Mouse (Mus musculus) hindbrain, embryonic 12.5 days (tissue): ENCODE data around the gene Cd8a. TPM values are rescaled to one million over a fixed set of nuclear protein-coding genes. Genes with fewer than 3 reads are reported as not detected.

ENCODE experiments used
- ATAC-seq: fragments of 200-750 bp; cut with Nextera tagmentation; 2 replicates; pipeline ENCODE4 v1.8.0; 2017; ENCODE audit warnings: moderate TSS enrichment; ENCODE audit not compliant: low FRiP score
- H3K27ac ChIP-seq: fragments of 300-500 bp; sonication (generic); 2 replicates; pipeline ENCODE4 v1.5.1; 2016; ENCODE audit warnings: mild to moderate bottlenecking
- H3K27me3 ChIP-seq: fragments of 300-500 bp; sonication (generic); 2 replicates; pipeline ENCODE4 v1.6.1; 2016; ENCODE audit warnings: mild to moderate bottlenecking
- H3K36me3 ChIP-seq: fragments of 300-500 bp; sonication (generic); 2 replicates; pipeline ENCODE4 v1.6.1; 2016; ENCODE audit warnings: mild to moderate bottlenecking
- H3K4me1 ChIP-seq: fragments of 300-500 bp; sonication (generic); 2 replicates; pipeline ENCODE4 v1.6.1; 2016
- H3K4me2 ChIP-seq: fragments of 300-500 bp; sonication (generic); replicated peaks from 2 replicates; pipeline ENCODE4 v1.6.1; 2016; ENCODE audit warnings: mild to moderate bottlenecking
- H3K4me3 ChIP-seq: fragments of 300-500 bp; sonication (generic); 2 replicates; pipeline ENCODE4 v1.5.1; 2016; ENCODE audit warnings: mild to moderate bottlenecking
- H3K9ac ChIP-seq: fragments of 300-500 bp; sonication (generic); 2 replicates; pipeline ENCODE4 v1.6.1; 2016; ENCODE audit warnings: mild to moderate bottlenecking, moderate library complexity
- H3K9me3 ChIP-seq: fragments of 300-500 bp; sonication (generic); replicated peaks from 2 replicates; pipeline ENCODE4 v1.6.1; 2016; ENCODE audit warnings: mild to moderate bottlenecking
- WGBS: fragments of 180-500 bp; shearing (Covaris S2); methylation state at CpG from one replicate; pipeline ENCODE4 v1.1.7; 2016; 5-methylcytosine and 5-hydroxymethylcytosine counted together
- polyA plus RNA-seq: library from polyadenylated mRNA; unstranded; fragments of >200 nt; fragmentation: Nextera tagmentation; extraction: Ambion mirVana; gene quantifications from 2 replicates; pipeline ENCODE4 v1.2.1, GENCODE M21; 2016

The Cd8a gene
- polyA plus RNA-seq, 1 experiment from 2014 or later = not detected

- H3K9ac ChIP-seq = no peak overlapping the region
- no peak overlapping the region for H3K4me2 ChIP-seq
- H3K9me3 ChIP-seq = no peaks in the 10 kb centered on the region
- no peak overlapping the region for H3K4me3 ChIP-seq
- H3K36me3 ChIP-seq = no peaks in the 10 kb centered on the region
- H3K4me1 ChIP-seq = no peaks in the 10 kb centered on the region
- no peak overlapping the region for H3K27ac ChIP-seq
- no peaks in the 10 kb centered on the region for H3K27me3 ChIP-seq
- ATAC-seq = no peak
- WGBS = 68% methylated on average over 2 of the region's 2 CpGs
Measured at GRCm38 (mm10) chr6:71374921-71375320, 1.7 kb downstream of the Cd8a start.

DNA sequence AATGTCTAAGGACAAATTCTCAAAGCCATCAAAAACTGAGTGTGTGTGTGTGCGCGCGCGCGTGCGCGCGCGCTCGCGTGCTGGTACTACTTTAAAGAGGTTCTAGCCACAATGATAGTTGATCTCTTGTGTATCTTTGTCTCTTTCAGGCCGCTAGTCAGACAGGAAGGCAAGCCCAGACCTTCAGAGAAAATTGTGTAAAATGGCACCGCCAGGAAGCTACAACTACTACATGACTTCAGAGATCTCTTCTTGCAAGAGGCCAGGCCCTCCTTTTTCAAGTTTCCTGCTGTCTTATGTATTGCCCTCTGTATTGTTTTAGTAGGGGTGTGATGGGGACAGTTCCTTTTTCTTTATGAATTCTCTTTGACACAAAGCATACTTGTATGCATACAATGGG lies 3.5 kb downstream of the Cd8a start:
- H3K9ac ChIP-seq = no peak overlapping the region
- WGBS = 95% methylated on average over 13 of the region's 13 CpGs
- no peaks in the 10 kb centered on the region for H3K9me3 ChIP-seq
- no peaks in the 10 kb centered on the region for H3K4me1 ChIP-seq
- no peak overlapping the region for H3K4me3 ChIP-seq
- no peak overlapping the region for H3K4me2 ChIP-seq
- ATAC-seq = no peak
- no peaks in the 10 kb centered on the region for H3K36me3 ChIP-seq
- no peak overlapping the region for H3K27ac ChIP-seq
- H3K27me3 ChIP-seq = no peaks in the 10 kb centered on the region

DNA sequence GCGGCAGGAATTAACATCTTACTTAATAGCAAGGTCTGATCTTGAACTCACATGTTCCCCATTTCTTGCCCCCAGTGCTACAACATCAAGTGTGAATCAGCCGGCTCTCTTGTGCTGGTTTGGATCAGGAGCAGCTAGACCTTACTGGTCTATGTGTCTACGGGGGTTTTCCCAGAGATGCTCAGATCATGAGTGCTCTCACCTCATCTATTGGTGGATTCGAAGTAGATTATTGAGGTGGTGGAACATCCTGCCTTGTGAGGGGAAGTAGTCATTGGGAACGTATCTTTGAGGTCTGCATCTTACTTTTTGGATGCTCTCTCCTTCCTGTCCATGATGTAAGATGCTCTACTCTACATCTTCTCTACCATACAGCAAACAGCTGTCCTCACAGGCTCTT lies 8.4 kb downstream of the Cd8a start:
- H3K36me3 ChIP-seq = no peaks in the 10 kb centered on the region
- H3K4me2 ChIP-seq = no peak overlapping the region
- no peak overlapping the region for H3K9ac ChIP-seq
- H3K4me3 ChIP-seq = no peak overlapping the region
- no peak for ATAC-seq
- no peaks in the 10 kb centered on the region for H3K4me1 ChIP-seq
- H3K27me3 ChIP-seq = no peaks in the 10 kb centered on the region
- 87% methylated on average over 5 of the region's 5 CpGs for WGBS
- no peaks in the 10 kb centered on the region for H3K9me3 ChIP-seq
- no peak overlapping the region for H3K27ac ChIP-seq

- Histone ChIP-seq H3K9me3 (no peaks in the 10 kb centered on the region), H3K4me2 (no peak overlapping the region), H3K36me3 (peaks cover 36% of the 10 kb centered on the region), H3K4me3 (no peak overlapping the region), H3K27ac (no peak overlapping the region), H3K27me3 (no peaks in the 10 kb centered on the region), H3K9ac (no peak overlapping the region), H3K4me1 (no peaks in the 10 kb centered on the region)
- ATAC-seq = no peak
- 97% methylated on average over 2 of the region's 2 CpGs for WGBS
Measured at GRCm38 (mm10) chr6:71390496-71390895, 17.3 kb downstream of the Cd8a start.

- H3K4me3 ChIP-seq = no peak overlapping the region
- no peak overlapping the region for H3K9ac ChIP-seq
- H3K27ac ChIP-seq = no peak overlapping the region
- no peaks in the 10 kb centered on the region for H3K9me3 ChIP-seq
- no peak for ATAC-seq
- H3K27me3 ChIP-seq = no peaks in the 10 kb centered on the region
- H3K4me1 ChIP-seq = no peaks in the 10 kb centered on the region
- H3K36me3 ChIP-seq = peaks cover 33% of the 10 kb centered on the region
- H3K4me2 ChIP-seq = no peak overlapping the region
- 97% methylated on average over 1 of the region's 1 CpGs for WGBS
Measured at GRCm38 (mm10) chr6:71396016-71396415, 22.8 kb downstream of the Cd8a start.

DNA sequence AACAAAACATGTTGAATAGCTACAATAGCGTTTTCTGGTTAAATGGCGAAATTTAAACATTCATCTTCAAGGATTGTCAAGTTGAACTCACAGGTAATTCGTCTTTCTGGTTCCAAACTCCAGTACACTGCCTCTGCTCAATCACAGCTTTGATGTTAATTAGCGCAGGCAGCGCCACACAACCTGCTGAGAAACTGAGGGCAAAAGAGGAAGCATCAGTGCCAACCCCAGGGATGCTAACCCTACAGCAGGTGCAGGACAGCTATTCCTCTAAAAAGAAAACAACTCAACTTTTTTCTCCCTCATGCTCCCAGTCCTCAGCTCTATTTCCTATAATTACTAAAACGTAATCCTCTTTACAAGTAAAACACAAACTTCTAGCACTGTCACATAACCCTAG lies 23.5 kb downstream of the Cd8a start:
- ATAC-seq = no peak
- WGBS = 91% methylated on average over 6 of the region's 6 CpGs
- peaks cover 27% of the 10 kb centered on the region for H3K36me3 ChIP-seq
- H3K4me3 ChIP-seq = no peak overlapping the region
- no peak overlapping the region for H3K27ac ChIP-seq
- no peak overlapping the region for H3K9ac ChIP-seq
- no peaks in the 10 kb centered on the region for H3K4me1 ChIP-seq
- H3K9me3 ChIP-seq = no peaks in the 10 kb centered on the region
- H3K27me3 ChIP-seq = no peaks in the 10 kb centered on the region
- no peak overlapping the region for H3K4me2 ChIP-seq

GRCm38 (mm10) chr6:71398829-71399609 lies 25.8 kb downstream of the Cd8a start:
- Histone ChIP-seq H3K4me2 (no peak overlapping the region), H3K27ac (no peak overlapping the region), H3K9ac (no peak overlapping the region), H3K27me3 (no peaks in the 10 kb centered on the region), H3K36me3 (peaks cover 12% of the 10 kb centered on the region), H3K9me3 (no peaks in the 10 kb centered on the region), H3K4me3 (no peak overlapping the region), H3K4me1 (no peaks in the 10 kb centered on the region)
- no peak for ATAC-seq
- 86% methylated on average over 4 of the region's 4 CpGs for WGBS

DNA sequence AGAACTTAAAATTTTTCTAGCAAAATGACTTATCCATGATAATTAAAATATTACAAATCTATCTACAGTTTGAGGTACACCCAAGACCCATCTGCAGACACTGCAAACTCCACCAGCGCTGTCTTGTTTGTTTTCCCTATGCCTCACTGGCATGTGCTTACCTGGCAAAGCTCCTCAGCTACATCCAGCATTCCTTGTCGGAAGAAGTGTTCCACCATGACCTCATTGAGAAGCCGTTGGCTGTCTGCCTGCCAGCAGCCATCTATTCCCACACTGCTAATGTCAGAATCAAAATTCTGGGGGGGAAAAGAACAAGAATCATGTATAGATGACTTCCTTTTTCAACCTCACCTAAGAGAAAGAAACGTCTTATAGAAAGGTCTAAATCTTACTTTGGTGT lies 41.4 kb downstream of the Cd8a start:
- no peak overlapping the region for H3K4me2 ChIP-seq
- ATAC-seq = no peak
- H3K27ac ChIP-seq = no peak overlapping the region
- no peak overlapping the region for H3K4me3 ChIP-seq
- 93% methylated on average over 4 of the region's 4 CpGs for WGBS
- no peaks in the 10 kb centered on the region for H3K4me1 ChIP-seq
- peaks cover 18% of the 10 kb centered on the region; the same call in 1 of the 2 replicates for H3K36me3 ChIP-seq
- no peak overlapping the region for H3K9ac ChIP-seq
- H3K27me3 ChIP-seq = no peaks in the 10 kb centered on the region
- H3K9me3 ChIP-seq = no peaks in the 10 kb centered on the region

- ATAC-seq = no peak
- 92% methylated on average over 3 of the region's 3 CpGs for WGBS
- H3K9ac ChIP-seq = no peak overlapping the region
Measured at GRCm38 (mm10) chr6:71415446-71415845, 42.2 kb downstream of the Cd8a start.

DNA sequence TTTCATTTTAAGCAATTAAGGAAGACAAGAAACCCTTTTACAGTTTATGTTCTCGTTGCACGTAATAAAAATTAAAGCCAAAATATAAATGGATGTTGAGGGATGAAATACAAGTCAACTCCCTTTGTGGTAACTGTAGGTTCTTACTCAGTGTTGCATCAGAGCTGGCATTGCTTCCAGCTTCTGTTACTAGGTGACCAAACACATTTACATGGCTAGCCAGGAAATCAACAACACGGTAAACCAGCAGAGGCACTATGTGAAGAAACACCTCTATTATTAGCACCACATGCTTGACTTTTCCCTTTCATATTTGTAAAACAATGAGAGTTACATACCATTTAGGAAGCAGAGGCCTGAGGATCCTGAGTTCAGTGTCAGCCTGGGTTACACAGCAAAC lies 45.6 kb downstream of the Cd8a start:
- H3K4me1 ChIP-seq = no peaks in the 10 kb centered on the region
- no peak for ATAC-seq
- no peak overlapping the region for H3K27ac ChIP-seq
- WGBS = 91% methylated on average over 3 of the region's 3 CpGs
- H3K27me3 ChIP-seq = no peaks in the 10 kb centered on the region
- no peaks in the 10 kb centered on the region for H3K9me3 ChIP-seq
- H3K9ac ChIP-seq = no peak overlapping the region
- no peak overlapping the region for H3K4me3 ChIP-seq
- H3K4me2 ChIP-seq = no peak overlapping the region
- 0 out of 2 replicates have a peak, but pooled peaks cover 3% of the 10 kb centered on the region for H3K36me3 ChIP-seq

More at GRCm38 (mm10) chr6:71415446-71415845, 42.2 kb downstream of the Cd8a start:
- Histone ChIP-seq H3K4me3 (no peak overlapping the region), H3K27ac (no peak overlapping the region), H3K4me2 (no peak overlapping the region), H3K36me3 (peaks cover 18% of the 10 kb centered on the region; the same call in 1 of the 2 replicates), H3K4me1 (no peaks in the 10 kb centered on the region), H3K27me3 (no peaks in the 10 kb centered on the region), H3K9me3 (no peaks in the 10 kb centered on the region)

DNA sequence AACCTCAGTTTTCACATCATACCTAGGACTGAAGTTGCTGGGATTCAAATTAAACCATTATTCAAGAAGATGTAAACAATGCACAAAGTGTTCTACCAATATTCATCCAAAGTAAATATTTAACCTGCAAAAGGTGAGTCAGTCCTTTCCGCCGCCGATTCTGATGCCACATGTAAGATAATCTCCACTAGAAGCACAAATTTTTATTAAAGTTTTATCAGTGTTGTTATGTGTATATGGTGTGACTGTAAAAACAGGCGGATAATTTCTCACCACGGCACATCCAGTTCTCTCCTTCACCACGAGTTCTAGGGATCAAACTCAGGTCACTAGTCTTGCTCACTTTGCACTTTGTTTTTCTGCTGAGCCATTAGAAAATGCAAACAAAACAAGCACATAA lies 47.6 kb downstream of the Cd8a start:
- 93% methylated on average over 6 of the region's 6 CpGs for WGBS

DNA sequence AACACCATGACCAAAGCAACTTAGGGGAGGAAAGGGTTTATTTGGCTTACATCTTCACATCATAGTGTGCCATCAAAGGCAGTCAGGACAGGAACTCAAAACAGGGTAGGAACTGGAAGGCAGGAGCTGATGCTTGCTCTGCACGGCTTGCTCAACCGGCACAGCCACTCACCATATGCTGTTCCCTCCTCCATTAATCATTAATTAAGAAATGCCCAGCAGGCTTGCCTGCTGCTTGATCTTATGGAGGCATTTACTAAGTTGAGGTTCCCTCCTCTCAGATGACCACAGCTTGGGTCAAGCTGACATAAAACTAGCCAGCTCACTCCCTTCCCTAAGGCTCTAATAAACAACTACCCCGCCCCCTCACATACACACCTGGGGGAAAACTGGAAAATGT lies 48.9 kb downstream of the Cd8a start:
- peaks cover 10% of the 10 kb centered on the region for H3K36me3 ChIP-seq
- no peak overlapping the region for H3K27ac ChIP-seq
- WGBS = 73% methylated on average over 3 of the region's 3 CpGs
- no peak for ATAC-seq
- no peaks in the 10 kb centered on the region for H3K4me1 ChIP-seq
- no peak overlapping the region for H3K4me2 ChIP-seq
- H3K4me3 ChIP-seq = no peak overlapping the region
- no peaks in the 10 kb centered on the region for H3K9me3 ChIP-seq
- no peak overlapping the region for H3K9ac ChIP-seq
- no peaks in the 10 kb centered on the region for H3K27me3 ChIP-seq

More for the DNA sequence above, 47.6 kb downstream of the Cd8a start:
- Histone ChIP-seq H3K9ac (no peak overlapping the region), H3K36me3 (0 out of 2 replicates have a peak, but pooled peaks cover 6% of the 10 kb centered on the region), H3K27ac (no peak overlapping the region), H3K9me3 (no peaks in the 10 kb centered on the region), H3K4me3 (no peak overlapping the region), H3K27me3 (no peaks in the 10 kb centered on the region), H3K4me1 (no peaks in the 10 kb centered on the region), H3K4me2 (no peak overlapping the region)
- ATAC-seq = no peak

- 95% methylated on average over 3 of the region's 3 CpGs for WGBS
- Histone ChIP-seq H3K4me3 (no peak overlapping the region), H3K27me3 (no peaks in the 10 kb centered on the region), H3K4me1 (no peaks in the 10 kb centered on the region), H3K9ac (no peak overlapping the region), H3K27ac (no peak overlapping the region), H3K4me2 (no peak overlapping the region), H3K9me3 (no peaks in the 10 kb centered on the region), H3K36me3 (peaks cover 19% of the 10 kb centered on the region)
- no peak for ATAC-seq
Measured at GRCm38 (mm10) chr6:71423116-71423515, 49.9 kb downstream of the Cd8a start.
